Mouse (Mus musculus): ENCODE measurements around the gene Cd300e. TPM values are rescaled to one million over a fixed set of nuclear protein-coding genes. Genes with fewer than 3 reads are reported as not detected.

Gene Cd300e
- total and polyA plus RNA-seq, 3 experiments = not detected

DNA sequence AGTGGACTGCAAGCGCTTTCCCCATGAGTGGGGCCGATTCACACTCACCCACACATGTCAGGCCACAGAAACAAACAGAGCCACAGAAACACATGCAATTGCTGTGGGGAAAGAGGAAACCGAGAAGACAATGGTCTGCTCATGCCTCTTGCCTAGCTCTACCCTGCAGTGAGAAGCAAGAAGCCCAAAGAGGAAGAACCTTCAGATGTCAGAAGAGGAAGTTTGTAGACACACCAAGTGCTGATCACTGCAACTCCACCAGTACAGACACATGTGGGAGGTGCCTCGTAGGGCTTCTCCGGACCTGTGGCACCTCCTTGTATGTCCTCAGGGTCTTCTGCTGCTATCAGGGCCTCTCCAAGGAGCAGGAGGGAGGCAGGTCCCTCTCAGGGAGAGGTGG lies 57.9 kb downstream of the Cd300e start:
- Histone ChIP-seq H3K27me3 (ENCODE audit: control insufficient read depth in 1 of 2, insufficient read depth in 2 of 2, low read length in 2 of 2) (no peaks in the 10 kb centered on the region), H3K4me3 (ENCODE audit: control insufficient read depth in 1 of 2, insufficient read depth in 1 of 2, low read depth in 2 of 2, low read length in 2 of 2) (no peak overlapping the region), H3K27ac (ENCODE audit: control insufficient read depth, low read depth, low read length) (no peak overlapping the region), H3K9ac (ENCODE audit: control insufficient read depth, low read depth, low read length, poor library complexity, severe bottlenecking) (no peak overlapping the region), H3K4me1 (ENCODE audit: control insufficient read depth in 1 of 2, insufficient read depth in 2 of 2, low read length in 2 of 2) (no peaks in the 10 kb centered on the region), H3K9me3 (replicated peaks; ENCODE audit: insufficient read depth, low read length) (no peaks in the 10 kb centered on the region), H3K79me2 (ENCODE audit: control insufficient read depth, insufficient read depth, low read length, poor library complexity) (no peaks in the 10 kb centered on the region), H3K36me3 (ENCODE audit: control insufficient read depth in 1 of 2, insufficient read depth in 2 of 2, low read length in 2 of 2) (no peaks in the 10 kb centered on the region)
- peak; percentile 12 for DNase-seq (ENCODE audit: low read depth, low spot score)
- TF ChIP-seq RAD21 (IDR thresholded peaks at IDR 0.05; ENCODE audit: low read depth, low read length) = no peak
- no peak for TF ChIP-seq ZNF384 (IDR thresholded peaks at IDR 0.05; ENCODE audit: low read depth, low read length)
- TF ChIP-seq E2F4 (IDR thresholded peaks at IDR 0.05; ENCODE audit: borderline replicate concordance, low read depth, low read length) = no peak
- no peak for TF ChIP-seq ZKSCAN1 (IDR thresholded peaks at IDR 0.05; ENCODE audit: low read depth, low read length)

Other genes with a start within 250 kb of the Cd300e start
- not detected in 2 replicates for gene Gprc5c, start 211.0 kb downstream of the Cd300e start, total RNA-seq (2012; rRNA removed)
- not detected for gene Gprc5c, start 211.0 kb downstream of the Cd300e start, polyA plus RNA-seq (2012; ENCODE audit: insufficient read depth in 1 of 2, insufficient read length in 2 of 2, low read depth in 1 of 2, low replicate concordance in 2 of 2, missing spikeins in 1 of 2)
- gene Cd300a, start 172.1 kb downstream of the Cd300e start, total RNA-seq (2012; rRNA removed) = not detected in 2 replicates
- under 1 TPM in 1 of 2 experiments, not detected in 1; 0.58 TPM for gene Cd300a, start 172.1 kb downstream of the Cd300e start, polyA plus RNA-seq (2012; ENCODE audit: insufficient read depth in 1 of 2, insufficient read length in 2 of 2, low read depth in 1 of 2, low replicate concordance in 2 of 2, missing spikeins in 1 of 2)
- gene Cd300lb, start 127.8 kb downstream of the Cd300e start, total RNA-seq (2012; rRNA removed) = not detected in 2 replicates
- not detected for gene Cd300lb, start 127.8 kb downstream of the Cd300e start, polyA plus RNA-seq (2012; ENCODE audit: insufficient read depth in 1 of 2, insufficient read length in 2 of 2, low read depth in 1 of 2, low replicate concordance in 2 of 2, missing spikeins in 1 of 2)
- not detected in 2 replicates for gene Cd300c, start 93.0 kb downstream of the Cd300e start, total RNA-seq (2012; rRNA removed)
- not detected for gene Cd300c, start 93.0 kb downstream of the Cd300e start, polyA plus RNA-seq (2012; ENCODE audit: insufficient read depth in 1 of 2, insufficient read length in 2 of 2, low read depth in 1 of 2, low replicate concordance in 2 of 2, missing spikeins in 1 of 2)
- not detected in 2 replicates for gene Cd300ld, start 72.3 kb downstream of the Cd300e start, total RNA-seq (2012; rRNA removed)
- not detected for gene Cd300ld, start 72.3 kb downstream of the Cd300e start, polyA plus RNA-seq (2012; ENCODE audit: insufficient read depth in 1 of 2, insufficient read length in 2 of 2, low read depth in 1 of 2, low replicate concordance in 2 of 2, missing spikeins in 1 of 2)
- not detected in 2 replicates for gene Cd300c2, start 60.3 kb downstream of the Cd300e start, total RNA-seq (2012; rRNA removed)
- gene Cd300c2, start 60.3 kb downstream of the Cd300e start, polyA plus RNA-seq (2012; ENCODE audit: insufficient read depth in 1 of 2, insufficient read length in 2 of 2, low read depth in 1 of 2, low replicate concordance in 2 of 2, missing spikeins in 1 of 2) = not detected
- not detected in 2 replicates for gene Cd300ld2, start 46.0 kb downstream of the Cd300e start, total RNA-seq (2012; rRNA removed)
- gene Cd300ld2, start 46.0 kb downstream of the Cd300e start, polyA plus RNA-seq (2012; ENCODE audit: insufficient read depth in 1 of 2, insufficient read length in 2 of 2, low read depth in 1 of 2, low replicate concordance in 2 of 2, missing spikeins in 1 of 2) = not detected
- gene Cd300ld4, start 35.2 kb downstream of the Cd300e start, total RNA-seq (2012; rRNA removed) = not detected in 2 replicates
- not detected for gene Cd300ld4, start 35.2 kb downstream of the Cd300e start, polyA plus RNA-seq (2012; ENCODE audit: insufficient read depth in 1 of 2, insufficient read length in 2 of 2, low read depth in 1 of 2, low replicate concordance in 2 of 2, missing spikeins in 1 of 2)
- not detected in 2 replicates for gene Cd300ld5, start 24.4 kb downstream of the Cd300e start, total RNA-seq (2012; rRNA removed)
- gene Cd300ld5, start 24.4 kb downstream of the Cd300e start, polyA plus RNA-seq (2012; ENCODE audit: insufficient read depth in 1 of 2, insufficient read length in 2 of 2, low read depth in 1 of 2, low replicate concordance in 2 of 2, missing spikeins in 1 of 2) = not detected
- gene Cd300ld3, start 13.8 kb downstream of the Cd300e start, total RNA-seq (2012; rRNA removed) = not detected in 2 replicates
- gene Cd300ld3, start 13.8 kb downstream of the Cd300e start, polyA plus RNA-seq (2012; ENCODE audit: insufficient read depth in 1 of 2, insufficient read length in 2 of 2, low read depth in 1 of 2, low replicate concordance in 2 of 2, missing spikeins in 1 of 2) = not detected
- 17.2 and 20.6 TPM in 2 replicates for gene Rab37, start 29.3 kb upstream of the Cd300e start, total RNA-seq (2012; rRNA removed)
- gene Rab37, start 29.3 kb upstream of the Cd300e start, polyA plus RNA-seq (2012; ENCODE audit: insufficient read depth in 1 of 2, insufficient read length in 2 of 2, low read depth in 1 of 2, low replicate concordance in 2 of 2, missing spikeins in 1 of 2) = 10 to 100 TPM in 1 of 2 experiments, not detected in 1; 14.6 TPM
- gene Cd300lf, start 71.8 kb upstream of the Cd300e start, total RNA-seq (2012; rRNA removed) = 0.12 and 0.26 TPM in 2 replicates
- under 1 TPM in 1 of 2 experiments, not detected in 1; 0.46 TPM for gene Cd300lf, start 71.8 kb upstream of the Cd300e start, polyA plus RNA-seq (2012; ENCODE audit: insufficient read depth in 1 of 2, insufficient read length in 2 of 2, low read depth in 1 of 2, low replicate concordance in 2 of 2, missing spikeins in 1 of 2)
- gene Slc9a3r1, start 101.2 kb upstream of the Cd300e start, total RNA-seq (2012; rRNA removed) = 124 and 127 TPM in 2 replicates
- gene Slc9a3r1, start 101.2 kb upstream of the Cd300e start, polyA plus RNA-seq (2012; ENCODE audit: insufficient read depth in 1 of 2, insufficient read length in 2 of 2, low read depth in 1 of 2, low replicate concordance in 2 of 2, missing spikeins in 1 of 2) = 100 to 1,000 TPM in 1 of 2 experiments, not detected in 1; 112 TPM
- 23.4 and 24.8 TPM in 2 replicates for gene Tmem104, start 125.3 kb upstream of the Cd300e start, total RNA-seq (2012; rRNA removed)
- gene Tmem104, start 125.3 kb upstream of the Cd300e start, polyA plus RNA-seq (2012; ENCODE audit: insufficient read depth in 1 of 2, insufficient read length in 2 of 2, low read depth in 1 of 2, low replicate concordance in 2 of 2, missing spikeins in 1 of 2) = 10 to 100 TPM in 1 of 2 experiments, not detected in 1; 21.9 TPM
- 80.2 and 92.4 TPM in 2 replicates for gene Nat9, start 125.7 kb upstream of the Cd300e start, total RNA-seq (2012; rRNA removed)
- gene Nat9, start 125.7 kb upstream of the Cd300e start, polyA plus RNA-seq (2012; ENCODE audit: insufficient read depth in 1 of 2, insufficient read length in 2 of 2, low read depth in 1 of 2, low replicate concordance in 2 of 2, missing spikeins in 1 of 2) = 10 to 100 TPM in 1 of 2 experiments, not detected in 1; 46.1 TPM
- not detected in 2 replicates for gene Grin2c, start 205.1 kb upstream of the Cd300e start, total RNA-seq (2012; rRNA removed)
- not detected for gene Grin2c, start 205.1 kb upstream of the Cd300e start, polyA plus RNA-seq (2012; ENCODE audit: insufficient read depth in 1 of 2, insufficient read length in 2 of 2, low read depth in 1 of 2, low replicate concordance in 2 of 2, missing spikeins in 1 of 2)
- gene Fdxr, start 214.9 kb upstream of the Cd300e start, total RNA-seq (2012; rRNA removed) = 37.2 and 37.7 TPM in 2 replicates
- 10 to 100 TPM in 1 of 2 experiments, not detected in 1; 32.7 TPM for gene Fdxr, start 214.9 kb upstream of the Cd300e start, polyA plus RNA-seq (2012; ENCODE audit: insufficient read depth in 1 of 2, insufficient read length in 2 of 2, low read depth in 1 of 2, low replicate concordance in 2 of 2, missing spikeins in 1 of 2)
- 3.0 and 3.3 TPM in 2 replicates for gene Fads6, start 235.5 kb upstream of the Cd300e start, total RNA-seq (2012; rRNA removed)
- gene Fads6, start 235.5 kb upstream of the Cd300e start, polyA plus RNA-seq (2012; ENCODE audit: insufficient read depth in 1 of 2, insufficient read length in 2 of 2, low read depth in 1 of 2, low replicate concordance in 2 of 2, missing spikeins in 1 of 2) = 1 to 10 TPM in 1 of 2 experiments, not detected in 1; 6.6 TPM
- gene Otop2, start 245.0 kb upstream of the Cd300e start, total RNA-seq (2012; rRNA removed) = not detected in 2 replicates
- not detected for gene Otop2, start 245.0 kb upstream of the Cd300e start, polyA plus RNA-seq (2012; ENCODE audit: insufficient read depth in 1 of 2, insufficient read length in 2 of 2, low read depth in 1 of 2, low replicate concordance in 2 of 2, missing spikeins in 1 of 2)

Measured in MEL (cell line).